Mouse (Mus musculus) ovary, adult 10 weeks (tissue): ENCODE measurements around the gene Gm12887. TPM values are rescaled to one million over a fixed set of nuclear protein-coding genes. Genes with fewer than 3 reads are reported as not detected.

Experiments
- polyA plus RNA-seq: library from polyadenylated mRNA; stranded (reverse); fragments of 350-450 nt; fragmentation: Illumina TruSeq; extraction: RNeasy Lipid Tissue Mini Kit (QIAGEN cat#74804); gene quantifications from one replicate; pipeline ENCODE4 v1.2.3, GENCODE M21; 2014

Gm12887 gene
- not detected for polyA plus RNA-seq

GRCm38 (mm10) chr4:121622003-121622402 lies at the start of gene Gm12887:
Gene Gm12887, minus strand, starts transcription at chr4:121622103.

Other genes with a start within 250 kb of the Gm12887 start
- not detected for gene Gm12886, start 199.0 kb downstream of the Gm12887 start, polyA plus RNA-seq